Mouse (Mus musculus) activated CD4-positive, CD25-positive, alpha-beta regulatory T cell, adult 4 months (primary cell): ENCODE results near the gene Med13l. TPM values are rescaled to one million over a fixed set of nuclear protein-coding genes. Genes with fewer than 3 reads are reported as not detected.

Experiments
- ATAC-seq: one replicate; pipeline ENCODE4 v1.8.0; 2017
- polyA plus RNA-seq, 2 experiments: library from polyadenylated mRNA; unstranded; fragments of 100-300 nt; shearing (Covaris generic); gene quantifications; one replicate each; pipeline ENCODE4 v1.2.1; 2017

Med13l gene
- polyA plus RNA-seq, 2 experiments from 2014 or later: 14.6 to 17.4 TPM

DNA sequence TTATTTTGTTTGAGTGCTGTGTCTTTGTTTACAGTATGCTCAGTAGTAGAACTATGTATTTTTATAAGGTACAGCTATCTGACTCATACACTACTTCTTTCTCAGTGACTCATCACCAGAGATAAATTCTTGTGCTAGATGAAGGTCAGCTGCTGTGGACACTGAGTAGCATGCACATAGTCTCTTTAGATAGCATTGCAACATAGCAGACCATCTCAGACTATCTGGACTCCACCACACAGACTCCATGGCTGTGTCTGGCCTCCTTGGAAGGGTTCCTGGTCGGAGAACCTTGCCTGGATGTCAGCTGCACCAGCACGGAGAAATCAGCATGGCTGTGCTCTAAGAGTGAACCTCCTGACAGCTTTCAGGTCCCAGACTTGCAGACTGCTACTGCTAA is 99.2 kb downstream of the Med13l start:
- no peak for ATAC-seq

DNA sequence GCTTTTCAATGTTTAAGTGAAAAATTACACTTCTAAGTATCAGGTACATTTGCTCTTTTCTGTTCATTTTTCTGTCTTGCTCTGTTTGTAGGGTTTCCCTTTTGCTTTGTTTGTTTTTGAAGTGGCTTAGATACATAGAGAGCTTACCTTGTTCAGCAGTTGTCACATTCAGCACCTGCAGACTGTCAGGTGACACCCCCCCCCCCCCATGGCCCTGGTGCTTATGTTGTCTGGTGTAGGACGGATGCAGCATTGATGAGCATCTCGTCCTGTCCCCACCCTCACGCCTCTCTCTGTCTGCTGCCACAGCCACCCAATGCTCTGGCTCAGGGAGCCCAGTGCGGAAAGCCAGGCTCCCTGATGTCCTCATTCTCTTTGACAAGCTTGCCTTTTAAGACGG is 101.3 kb downstream of the Med13l start:
- ATAC-seq: peak; percentile 40

DNA sequence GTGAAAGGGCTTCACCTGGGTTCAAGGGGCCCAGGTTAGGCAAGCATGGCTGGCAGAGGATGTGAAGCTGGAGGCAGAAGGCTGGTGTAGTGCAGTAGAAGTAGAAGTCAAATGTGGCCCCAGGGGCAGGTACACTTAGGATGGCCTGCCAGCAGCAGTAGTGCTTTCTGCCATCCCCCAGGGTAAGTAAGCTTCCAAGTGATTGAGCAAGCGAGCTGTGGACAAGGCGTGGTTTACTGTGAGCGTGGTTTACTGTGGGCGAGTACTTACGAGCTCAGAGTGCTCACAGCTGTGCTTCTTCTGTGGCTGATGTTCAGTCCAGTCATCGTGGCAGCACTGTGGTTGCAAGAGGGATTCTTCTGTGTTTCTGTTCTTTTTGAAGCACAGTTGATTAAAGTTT is 103.5 kb downstream of the Med13l start:
- ATAC-seq: no peak

DNA sequence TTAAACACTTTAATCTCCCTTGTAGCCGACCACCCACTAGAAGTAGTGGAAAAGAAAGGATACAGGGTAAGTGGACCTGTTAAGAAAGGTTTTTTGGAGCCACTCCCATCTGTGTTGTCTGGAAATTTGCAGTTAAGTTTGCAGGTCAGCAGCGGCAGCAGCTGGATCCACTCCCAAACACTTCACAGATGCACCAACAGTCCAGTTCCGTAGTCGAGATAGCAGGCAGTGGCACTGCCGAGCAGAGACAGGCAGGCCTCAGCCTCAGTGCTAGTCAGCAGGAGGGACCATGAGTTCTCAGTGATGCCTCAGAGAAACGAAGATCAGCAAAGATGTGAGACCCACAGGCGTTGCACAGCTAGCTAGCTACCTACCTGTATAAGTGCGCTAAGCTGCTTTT is 104.5 kb downstream of the Med13l start:
- ATAC-seq: no peak

DNA sequence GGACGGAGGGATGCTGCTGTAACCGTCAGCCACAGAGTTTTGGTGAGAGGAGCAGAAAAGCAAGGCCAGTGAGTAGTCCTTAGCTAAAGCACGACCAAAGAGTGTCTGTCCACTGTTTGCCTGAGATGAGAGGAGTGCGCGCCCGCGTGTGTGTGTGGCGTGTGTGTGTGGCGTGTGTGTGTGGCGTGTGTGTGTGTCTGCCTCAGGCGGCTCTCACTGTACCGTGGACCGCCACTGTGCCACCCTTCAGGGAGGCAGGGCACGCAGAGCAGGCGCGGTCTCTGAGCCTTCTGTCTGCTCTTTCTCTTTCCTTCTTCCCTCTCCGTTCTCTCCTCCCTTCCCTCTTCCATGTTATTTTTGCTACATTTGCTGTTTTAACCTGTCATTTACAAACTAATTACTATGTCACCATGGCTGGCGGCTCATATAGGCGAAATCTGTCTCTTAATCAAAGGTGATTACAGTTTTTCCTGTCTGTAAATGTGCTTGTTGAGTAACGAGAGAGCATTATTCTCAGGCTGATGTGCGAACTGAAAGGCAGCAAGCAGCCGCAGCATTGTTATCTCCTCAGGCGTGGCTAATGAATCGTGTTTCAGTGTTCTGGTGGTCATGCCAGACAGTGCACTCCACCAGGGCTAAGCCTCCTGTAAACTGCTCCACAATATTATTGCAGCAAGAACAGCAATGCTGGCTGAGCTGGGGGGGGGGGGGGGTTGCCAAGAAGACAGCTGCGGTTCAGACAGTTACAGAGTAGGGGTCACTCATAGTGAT is 106.1 kb downstream of the Med13l start:
- ATAC-seq: no peak

DNA sequence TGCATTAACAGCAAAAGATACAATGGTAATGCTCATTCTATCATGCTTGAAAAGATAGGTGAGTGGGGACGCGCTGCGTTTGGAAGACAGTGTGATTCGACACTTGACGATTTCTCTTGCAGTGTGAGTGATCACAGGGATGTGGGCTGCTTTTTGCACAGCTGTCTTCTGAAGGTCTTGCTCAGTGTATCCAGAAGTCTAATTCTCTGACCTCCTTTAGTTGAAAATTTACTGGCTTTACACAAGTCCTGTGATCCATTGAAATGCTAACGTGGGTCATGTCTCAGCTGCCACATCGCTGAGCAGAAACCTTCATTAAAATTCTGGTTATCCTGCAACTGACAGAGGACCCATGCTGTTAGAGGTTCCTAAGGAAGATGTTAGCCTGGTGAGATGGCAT is 107.4 kb downstream of the Med13l start:
- ATAC-seq: no peak

DNA sequence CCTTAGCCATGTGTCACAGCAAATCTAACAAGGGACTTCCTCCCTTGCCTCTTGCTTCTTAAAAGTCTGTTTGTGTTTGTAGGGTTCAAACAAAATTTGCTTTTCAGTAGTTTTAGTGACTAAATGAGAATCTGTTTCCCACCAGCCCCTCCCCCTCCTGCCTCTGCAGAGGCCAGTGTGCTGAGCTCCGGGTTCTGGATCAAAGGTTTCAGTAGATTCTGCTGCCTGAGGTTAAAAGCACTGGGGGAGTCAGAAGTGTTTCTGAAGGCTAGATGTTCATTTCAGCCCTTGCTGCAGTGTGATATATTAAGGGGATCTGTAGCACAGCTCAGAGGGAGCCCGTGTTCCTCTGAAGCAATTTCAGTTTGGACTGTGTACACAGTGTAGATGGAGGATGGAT is 108.5 kb downstream of the Med13l start:
- ATAC-seq: no peak

DNA sequence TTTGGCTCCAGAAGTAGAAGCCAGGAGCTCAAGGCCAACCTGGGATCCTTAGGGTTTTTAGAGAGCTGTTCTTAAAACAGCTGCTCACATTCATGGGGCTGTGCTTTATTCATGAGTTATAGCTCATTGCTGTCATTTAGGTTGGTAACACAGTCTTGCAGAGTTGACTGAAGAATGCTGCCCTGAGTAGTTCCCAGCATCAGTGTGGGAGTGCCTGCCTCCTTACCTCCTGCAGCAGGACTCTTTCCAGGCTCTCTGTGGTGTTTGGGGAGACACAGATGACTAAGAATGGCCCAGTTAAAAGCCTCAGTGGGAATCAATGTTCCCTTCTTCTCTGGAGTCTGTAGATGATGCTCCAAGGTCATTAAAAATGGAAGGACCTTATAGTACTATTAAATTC is 111.6 kb downstream of the Med13l start:
- ATAC-seq: no peak

DNA sequence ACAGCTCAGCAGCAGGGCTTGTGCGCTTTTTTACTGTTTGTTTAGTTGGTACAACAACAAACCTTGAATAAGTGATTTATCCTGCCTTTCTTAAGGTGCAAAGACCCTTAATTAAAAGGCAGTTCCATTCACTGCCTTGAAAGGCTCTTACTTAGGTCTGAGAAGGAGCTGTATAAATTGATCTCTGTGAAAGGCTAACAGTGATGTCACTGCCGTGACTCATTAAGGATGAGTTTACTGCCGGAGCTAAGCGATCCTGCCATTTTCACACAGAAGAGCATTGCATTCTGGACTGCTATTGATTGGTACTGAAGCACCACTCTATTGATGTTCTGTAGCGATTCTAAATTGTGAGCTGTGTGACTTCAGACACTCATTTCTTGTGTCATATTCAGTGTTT is 113.4 kb downstream of the Med13l start:
- ATAC-seq: no peak

DNA sequence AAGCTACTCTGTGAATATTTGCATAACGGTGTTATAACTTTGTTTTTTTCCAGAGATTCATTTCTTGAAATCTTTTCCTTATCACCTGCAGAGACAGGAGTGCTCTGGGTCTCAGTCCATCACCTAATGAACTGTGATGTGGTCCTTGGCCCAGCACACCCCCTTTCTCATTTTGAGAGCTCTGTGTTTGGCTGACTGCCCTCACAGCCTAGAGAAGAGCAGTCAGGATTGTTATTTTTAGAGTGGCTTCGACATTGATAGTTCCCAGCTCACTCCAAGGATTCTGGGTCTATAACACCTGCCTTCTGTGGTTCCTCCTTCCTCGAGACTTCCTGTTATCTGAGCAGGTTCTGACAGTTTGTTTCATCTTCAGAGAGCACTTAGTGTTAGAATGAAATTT is 113.8 kb downstream of the Med13l start:
- no peak for ATAC-seq

DNA sequence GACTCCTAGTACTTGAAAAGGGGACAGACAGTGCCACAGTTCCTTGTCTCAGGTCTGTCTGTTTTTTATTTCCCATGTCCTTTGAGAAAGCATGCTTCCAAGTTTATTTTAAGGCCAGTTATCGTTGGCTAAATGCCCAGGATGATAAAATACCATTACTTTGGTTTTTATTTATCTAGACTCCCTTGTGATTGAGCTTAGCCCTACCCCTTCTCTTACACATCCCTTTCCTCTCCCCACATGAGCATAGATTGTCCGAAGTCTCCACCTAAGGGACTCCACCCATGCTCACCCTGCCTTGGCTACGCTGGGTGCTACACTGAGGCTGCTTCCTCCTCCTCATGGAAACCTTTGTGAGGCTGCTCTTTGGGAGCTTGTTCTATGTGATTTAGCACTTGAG is 115.2 kb downstream of the Med13l start:
- no peak for ATAC-seq

DNA sequence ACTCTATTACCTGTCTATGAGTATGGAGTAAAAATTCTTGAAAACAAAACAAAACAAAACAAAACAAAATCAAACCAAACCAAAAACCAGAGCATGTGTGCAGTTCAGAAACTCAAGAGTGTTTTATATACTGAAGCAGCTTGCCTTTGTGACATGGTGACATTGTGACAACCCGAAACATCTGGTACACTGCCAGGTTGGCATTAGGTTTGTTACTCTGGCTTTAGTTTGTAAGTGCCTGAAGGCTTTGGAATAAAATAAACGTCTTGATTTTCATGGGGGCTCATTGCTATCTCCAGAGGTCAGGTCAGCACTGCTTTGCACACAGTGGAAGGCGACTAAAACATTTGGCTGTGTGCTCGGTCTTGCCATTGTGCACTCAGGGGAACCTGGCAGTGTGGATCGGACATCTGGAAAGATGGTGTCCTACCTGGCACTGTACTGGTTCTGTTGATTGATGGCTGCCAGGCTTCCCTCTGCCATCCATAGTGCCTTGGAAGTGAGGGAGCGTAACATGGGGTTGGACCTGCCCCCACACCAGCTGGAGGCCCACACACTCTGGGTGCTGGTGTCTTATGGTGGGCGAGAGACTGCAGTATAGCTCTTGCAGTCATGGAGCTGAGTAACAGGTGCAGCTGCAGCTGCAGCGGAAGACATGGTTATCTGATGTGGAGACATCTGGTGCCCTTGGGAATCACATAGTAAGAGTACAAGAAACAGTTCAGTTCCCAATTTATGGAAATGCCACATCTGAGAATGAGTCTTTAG is 115.9 kb downstream of the Med13l start:
- ATAC-seq: no peak

DNA sequence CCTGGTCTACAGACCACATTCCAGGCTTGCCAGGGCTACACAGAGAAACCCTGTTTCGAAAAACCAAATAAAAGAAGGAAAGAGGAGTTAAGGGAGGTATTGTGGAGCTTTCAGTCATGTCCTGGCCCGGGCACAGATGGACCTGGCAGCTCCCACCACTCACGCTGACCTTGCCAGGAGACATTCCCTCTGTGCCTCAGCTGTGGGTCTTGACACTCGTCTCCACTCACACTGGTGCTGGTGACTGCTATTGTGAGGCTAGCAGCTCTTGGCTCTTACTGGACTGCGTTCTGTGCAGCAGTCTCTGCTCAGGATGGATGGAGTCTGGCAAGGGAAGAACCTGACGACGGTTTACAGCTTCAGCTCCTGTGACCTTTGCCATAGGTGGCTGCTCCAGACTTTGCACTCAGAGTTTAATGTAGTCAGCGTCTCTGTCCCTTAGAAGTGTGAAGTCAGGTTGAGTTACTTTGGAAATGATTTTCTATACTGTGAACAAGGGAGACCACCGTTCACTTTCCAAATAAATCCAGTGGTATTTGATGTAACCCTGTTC is 118.9 kb downstream of the Med13l start:
- ATAC-seq: no peak

DNA sequence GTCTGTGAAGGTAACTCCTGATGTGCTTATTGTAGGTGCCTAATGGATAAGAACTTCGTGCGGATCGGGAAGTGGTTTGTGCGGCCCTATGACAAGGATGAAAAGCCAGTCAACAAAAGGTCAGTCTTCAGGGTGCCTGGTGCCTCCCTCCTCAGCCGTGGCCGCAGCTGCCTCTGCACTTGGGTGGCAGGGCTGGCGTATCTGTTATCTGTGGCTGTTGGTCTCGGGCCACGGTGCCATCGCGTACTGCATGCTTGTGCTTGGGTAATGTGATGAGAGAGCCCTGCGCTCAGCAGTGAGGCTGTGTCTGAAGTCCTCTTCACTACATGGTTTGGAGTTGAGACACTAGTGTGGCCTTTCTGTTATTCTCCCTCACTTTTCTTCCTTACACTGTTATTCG is 120.4 kb downstream of the Med13l start:
- no peak for ATAC-seq

DNA sequence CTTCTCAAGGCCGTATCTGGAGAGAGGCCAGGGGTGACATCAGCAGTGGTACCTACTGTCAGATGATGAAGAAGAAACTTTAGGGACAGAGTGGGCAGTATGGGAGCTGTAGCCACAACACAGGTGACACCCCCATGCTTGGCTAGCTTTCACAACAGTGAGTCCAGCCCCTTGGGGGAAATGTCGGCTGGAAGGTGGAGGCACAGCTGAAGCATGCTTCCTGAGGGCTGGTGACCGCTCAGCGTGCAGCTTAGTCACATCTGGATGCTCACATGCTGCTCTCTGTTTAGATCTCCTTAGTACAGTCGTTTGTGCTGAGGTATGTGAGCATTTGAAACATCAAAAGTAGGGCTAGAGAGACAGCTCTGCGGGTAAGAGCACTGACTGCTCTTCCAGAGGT is 121.5 kb downstream of the Med13l start:
- no peak for ATAC-seq

DNA sequence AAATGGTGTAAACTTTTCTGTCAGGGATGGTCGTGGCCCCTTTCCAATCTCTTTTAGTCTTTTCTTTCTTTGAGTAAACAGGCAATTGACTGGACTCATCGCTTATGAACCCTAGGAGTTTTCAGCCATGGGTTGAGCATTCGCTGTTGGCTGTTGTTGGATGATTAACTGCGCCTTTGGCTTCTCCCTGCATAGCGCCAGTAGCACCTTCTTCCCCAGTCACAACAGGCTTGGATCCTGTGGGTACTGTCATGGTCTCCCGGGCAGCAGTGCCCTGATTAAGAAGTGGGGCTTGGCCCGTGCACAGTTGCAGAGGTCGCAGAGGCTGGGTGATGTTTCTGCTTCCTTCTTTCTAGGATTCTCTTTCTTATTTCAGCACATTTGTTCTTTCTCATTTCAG is 124.7 kb downstream of the Med13l start:
- no peak for ATAC-seq

DNA sequence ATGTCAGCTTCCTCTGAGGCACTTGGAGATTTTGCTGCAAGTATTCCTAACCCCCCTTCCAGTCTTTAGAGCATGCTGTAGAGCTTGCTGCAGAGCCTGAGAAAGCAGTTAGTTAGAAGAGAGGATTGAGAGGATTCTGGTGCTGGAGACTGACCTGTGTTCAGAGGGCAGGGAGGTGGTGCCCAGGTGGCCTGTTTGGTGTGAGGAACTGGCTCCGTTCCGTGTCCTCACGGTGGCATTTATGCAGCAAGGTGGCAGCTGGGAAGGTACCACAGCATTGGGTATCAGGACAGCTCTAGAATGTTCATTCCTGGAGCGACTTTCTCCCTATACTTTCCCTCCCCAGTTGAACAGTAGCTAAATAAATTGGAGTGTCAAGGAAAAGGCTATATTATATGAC is 125.5 kb downstream of the Med13l start:
- ATAC-seq: no peak

DNA sequence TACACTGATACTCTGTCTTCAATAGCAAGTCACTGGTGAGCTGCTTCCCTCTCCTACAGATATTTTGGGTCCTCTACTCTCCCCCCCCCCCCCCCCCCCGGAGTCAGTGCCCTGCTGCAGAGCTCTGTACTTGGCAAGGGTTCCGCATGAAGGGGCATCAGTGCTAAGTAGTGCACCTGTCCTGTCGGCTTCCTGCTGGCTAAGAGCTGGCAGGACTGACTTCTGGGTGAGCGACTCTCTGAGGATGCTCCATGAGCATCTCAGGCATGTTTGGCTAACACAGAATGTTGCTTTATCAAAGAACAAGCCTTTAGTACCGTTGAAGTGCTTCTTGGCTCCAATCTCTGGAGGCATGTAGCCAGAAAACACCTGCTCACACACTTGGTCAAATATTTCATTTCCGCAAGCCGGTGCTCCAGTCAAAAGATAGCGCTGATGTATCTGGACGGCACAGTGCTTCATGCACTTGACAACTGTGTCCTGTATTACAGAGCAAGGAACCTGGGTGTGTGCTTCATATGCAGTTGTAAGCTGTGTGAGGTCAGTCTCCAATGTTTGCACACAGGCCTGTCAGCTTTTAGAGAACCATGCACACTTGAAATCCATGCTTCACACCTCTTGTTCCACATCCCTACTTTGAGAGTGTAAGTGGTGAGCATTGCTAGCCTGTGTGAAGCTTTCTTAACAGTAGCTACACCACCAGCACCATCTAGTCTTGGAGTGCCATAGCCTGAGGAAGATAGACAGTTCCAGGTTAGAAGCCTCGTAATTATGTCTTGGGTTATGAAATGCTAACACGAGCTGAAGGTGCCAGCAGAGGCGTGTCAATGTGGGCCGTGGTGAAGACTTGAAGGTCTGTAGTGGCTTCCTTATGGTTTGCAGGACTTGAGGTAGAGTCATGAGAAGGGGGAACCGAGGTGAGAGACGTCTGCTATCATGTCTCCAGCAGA is 128.7 kb downstream of the Med13l start:
- no peak for ATAC-seq

DNA sequence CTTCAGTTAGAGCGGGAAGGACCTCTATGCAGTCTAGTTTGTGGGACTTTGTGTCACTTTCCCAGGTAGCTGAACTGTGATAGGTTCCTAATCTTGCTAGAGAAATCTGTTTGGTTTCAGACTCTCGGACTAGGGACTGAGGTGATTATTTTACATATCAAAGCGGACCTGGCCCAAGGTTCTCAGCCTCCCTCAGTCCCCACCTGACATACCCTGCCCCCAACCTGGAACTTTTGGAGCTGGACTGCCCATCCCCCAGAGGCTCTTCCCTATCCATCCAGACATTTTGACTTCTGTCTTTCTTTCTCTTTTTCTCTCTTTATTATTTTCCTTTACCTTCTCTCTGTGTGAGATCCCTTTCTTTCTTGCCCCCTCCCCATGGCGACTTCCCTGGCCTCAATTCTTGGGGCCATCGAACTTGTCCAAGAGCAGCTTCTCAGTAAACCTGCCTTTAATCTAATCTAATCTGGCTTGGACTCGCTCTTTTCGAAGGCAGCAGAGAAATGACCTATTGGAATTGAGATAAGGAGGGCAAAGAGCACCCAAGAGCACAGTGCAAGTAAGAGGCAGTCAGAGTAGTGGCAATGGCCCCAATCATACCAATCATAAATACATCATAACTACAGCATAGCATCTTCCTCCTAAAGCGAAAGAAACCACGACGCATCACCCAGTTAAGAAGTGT is 130.7 kb downstream of the Med13l start:
- ATAC-seq: no peak

DNA sequence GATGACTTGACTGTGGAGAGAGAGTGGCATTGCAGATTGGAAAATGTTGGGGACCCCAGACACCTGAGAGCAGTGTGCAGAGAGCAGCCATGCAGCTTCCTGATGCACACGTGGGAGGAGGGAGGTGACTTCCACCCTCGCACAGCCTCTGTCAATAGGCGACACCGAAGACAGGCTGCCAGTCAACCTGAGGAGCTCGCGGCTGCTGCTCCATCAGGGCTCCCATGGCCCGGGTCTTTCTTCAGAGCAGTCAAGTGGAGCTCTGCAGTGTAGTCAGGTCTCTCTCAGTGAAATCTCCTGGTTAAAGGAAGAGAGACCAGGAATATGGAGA is 131.2 kb downstream of the Med13l start:
- no peak for ATAC-seq

DNA sequence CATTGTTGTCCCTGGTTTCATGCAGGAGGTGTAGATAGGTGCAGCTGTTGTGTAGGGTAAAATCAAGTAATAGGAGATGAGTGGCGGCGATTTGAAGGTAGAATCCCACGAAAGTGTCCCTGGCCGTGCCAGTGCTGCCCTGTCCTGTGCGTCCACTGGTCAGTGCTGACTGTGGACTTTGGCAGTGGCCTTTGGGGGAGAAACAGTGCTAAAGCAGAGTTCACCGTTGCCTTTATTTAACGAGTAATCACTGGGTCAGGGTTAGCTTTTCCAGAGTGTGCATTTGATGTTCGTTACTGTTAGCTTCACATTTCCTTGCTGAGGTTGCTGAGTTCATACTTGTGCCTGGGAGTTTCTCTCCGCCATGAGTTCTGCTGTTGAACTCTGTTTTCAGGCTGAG is 133.5 kb downstream of the Med13l start:
- no peak for ATAC-seq

DNA sequence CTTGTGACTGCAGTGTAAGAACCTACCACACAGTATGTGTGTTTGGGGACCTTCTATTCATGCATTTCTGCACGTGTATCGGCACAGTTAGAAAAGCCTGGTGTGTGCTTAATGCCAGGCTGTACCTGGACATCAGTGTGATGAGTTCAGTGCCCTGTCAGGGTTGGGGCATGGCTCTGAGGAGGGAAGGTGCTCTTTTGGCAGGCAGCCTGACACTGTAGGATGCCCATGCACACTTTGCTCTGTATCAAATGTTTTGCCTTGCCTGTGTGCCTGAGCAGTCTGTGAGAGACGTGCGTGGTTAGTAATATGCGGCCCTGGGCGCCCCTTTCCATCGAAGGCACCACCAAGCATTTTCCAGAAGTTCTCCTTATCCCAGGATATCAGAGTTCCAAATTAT is 136.6 kb downstream of the Med13l start:
- no peak for ATAC-seq
